Mouse (Mus musculus) duodenum, adult 2 months (tissue): Measurements from ENCODE around the gene Gm7298. TPM values are rescaled to one million over a fixed set of nuclear protein-coding genes. Genes with fewer than 3 reads are reported as not detected.

Experiments
- polyA plus RNA-seq: library from polyadenylated mRNA; depleted of rRNA; stranded (reverse); fragments of >200 nt; gene quantifications from 2 replicates; pipeline ENCODE4 v1.2.3, GENCODE M21; 2012; ENCODE audit warnings: low replicate concordance; rRNA removed

Gene Gm7298
- polyA plus RNA-seq: not detected in 2 replicates

DNA sequence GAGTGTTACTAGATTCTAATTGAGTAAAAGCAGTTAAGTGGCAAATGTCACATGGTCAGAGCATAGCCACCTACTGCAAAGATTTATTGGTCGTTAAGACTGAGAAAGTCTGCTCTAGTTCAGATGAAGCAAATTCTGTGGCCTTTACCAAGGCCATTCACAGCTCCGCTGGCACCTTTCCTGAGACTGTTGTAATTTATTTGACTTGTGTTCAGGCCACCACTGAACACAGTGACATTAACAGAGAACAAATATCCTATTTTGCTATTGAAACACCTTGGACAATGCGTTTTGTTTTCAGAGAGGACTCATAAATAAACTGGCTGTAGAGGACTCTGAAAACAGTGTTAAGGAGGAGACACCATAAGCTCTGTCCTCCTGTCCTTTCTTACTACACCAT is at the start of gene Gm7298:
Gm7298 (plus strand) TSS at position 301 of the 400 bp plus-strand sequence.

DNA sequence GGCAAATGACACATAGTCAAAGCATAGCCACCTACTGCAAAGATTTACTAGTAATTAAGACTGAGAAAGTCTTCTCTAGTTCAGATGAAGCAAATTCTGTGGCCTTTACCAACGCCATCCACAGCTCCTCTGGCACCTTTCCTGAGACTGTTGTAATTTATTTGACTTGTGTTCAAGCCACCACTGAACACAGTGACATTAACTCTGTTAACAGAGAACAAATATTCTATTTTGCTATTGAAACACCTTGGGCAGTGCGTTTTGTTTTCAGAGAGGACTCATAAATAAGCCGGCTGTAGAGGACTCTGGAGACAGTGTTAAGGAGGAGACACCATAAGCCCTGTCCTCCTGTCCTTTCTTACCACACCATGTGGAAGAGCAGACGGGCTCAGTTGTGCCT is 105.5 kb downstream of the Gm7298 start, which contains the start of gene Mug1:
Mug1 (plus strand) TSS at position 271 of the 400 bp plus-strand sequence.

Other genes starting within 250 kb of the Gm7298 start
- 0.06 TPM in 1 of 2 replicates, not detected in the other for gene A2m, start 97.6 kb upstream of the Gm7298 start, polyA plus RNA-seq
- 0.08 TPM in 1 of 2 replicates, not detected in the other for gene Mug1, start 105.6 kb downstream of the Gm7298 start, polyA plus RNA-seq